Mouse (Mus musculus) spleen, adult 18-20 months (tissue): ENCODE measurements around the gene Auh.

Experiments
- DNase-seq, 2 experiments: peaks; one replicate each; pipeline ENCODE4 v3.0.0; 2022; ENCODE audit warnings: mixed read lengths in 2 of 2

Gene Auh

GRCm38 (mm10) chr13:52929209-52930171 lies at the start of gene Auh:
Auh (minus strand) TSS chr13:52929681.
- peak; percentile 77 to 86 for DNase-seq

- DNase-seq, result no peak
Observed at GRCm38 (mm10) chr13:52978321-52978981, 49.0 kb upstream of the Auh start.

GRCm38 (mm10) chr13:52977757-52978156 lies 48.3 kb upstream of the Auh start:
- DNase-seq, result no peak

- no peak for DNase-seq
Observed at GRCm38 (mm10) chr13:52977221-52977609, 47.7 kb upstream of the Auh start.

GRCm38 (mm10) chr13:52976510-52977220 lies 47.2 kb upstream of the Auh start:
- DNase-seq, result no peak

- DNase-seq, result no peak
Observed at GRCm38 (mm10) chr13:52976130-52976509, 46.6 kb upstream of the Auh start.

- no peak for DNase-seq
Observed at GRCm38 (mm10) chr13:52974676-52975075, 45.2 kb upstream of the Auh start.

GRCm38 (mm10) chr13:52973427-52973826 lies 43.9 kb upstream of the Auh start:
- no peak for DNase-seq

- no peak for DNase-seq
Observed at GRCm38 (mm10) chr13:52972626-52973025, 43.1 kb upstream of the Auh start.

GRCm38 (mm10) chr13:52970876-52971275 lies 41.4 kb upstream of the Auh start:
- no peak for DNase-seq

- DNase-seq, result no peak
Observed at GRCm38 (mm10) chr13:52962922-52963321, 33.4 kb upstream of the Auh start.

- no peak for DNase-seq
Observed at GRCm38 (mm10) chr13:52962361-52962760, 32.9 kb upstream of the Auh start.

- no peak for DNase-seq
Observed at GRCm38 (mm10) chr13:52953779-52954553, 24.5 kb upstream of the Auh start.

GRCm38 (mm10) chr13:52949211-52949610 lies 19.7 kb upstream of the Auh start:
- DNase-seq, result no peak

GRCm38 (mm10) chr13:52947545-52947944 lies 18.1 kb upstream of the Auh start:
- no peak for DNase-seq

GRCm38 (mm10) chr13:52945769-52946168 lies 16.3 kb upstream of the Auh start:
- DNase-seq, result no peak

GRCm38 (mm10) chr13:52944116-52944515 lies 14.6 kb upstream of the Auh start:
- DNase-seq, result no peak

GRCm38 (mm10) chr13:52942876-52943388 lies 13.5 kb upstream of the Auh start:
- DNase-seq, result no peak

- DNase-seq, result no peak
Observed at GRCm38 (mm10) chr13:52940956-52941355, 11.5 kb upstream of the Auh start.

GRCm38 (mm10) chr13:52930582-52930981 lies 1.1 kb upstream of the Auh start:
- no peak for DNase-seq

- DNase-seq, result no peak
Observed at GRCm38 (mm10) chr13:52928392-52928791, 1.1 kb downstream of the Auh start.

- no peak for DNase-seq
Observed at GRCm38 (mm10) chr13:52924457-52924856, 5.0 kb downstream of the Auh start.
